Mouse (Mus musculus): Measurements from ENCODE around the gene Macrod2. TPM values are rescaled to one million over a fixed set of nuclear protein-coding genes. Genes with fewer than 3 reads are reported as not detected.

Gene Macrod2
- total RNA-seq, 1 experiment from 2014 or later = 7.5 TPM

DNA sequence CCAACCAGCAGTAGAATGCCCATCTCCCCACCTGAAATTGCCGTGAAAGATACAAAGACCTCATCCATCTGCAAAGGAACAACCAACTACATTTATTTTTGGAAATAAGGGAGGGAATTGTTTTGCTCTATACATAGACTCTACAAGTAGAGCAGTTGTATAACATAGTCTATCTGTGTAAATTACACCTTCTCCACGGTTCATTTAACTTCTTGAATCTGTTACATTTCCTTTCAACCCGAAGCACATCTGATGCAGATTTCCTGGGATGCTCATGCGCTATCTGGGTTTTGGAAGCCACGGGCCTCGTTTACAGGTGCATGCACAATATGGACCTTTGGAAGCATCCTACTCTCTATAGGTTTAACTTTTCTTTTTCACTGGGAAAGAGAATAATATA is 175.8 kb downstream of the Macrod2 start:
- DNase-seq = no peak

DNA sequence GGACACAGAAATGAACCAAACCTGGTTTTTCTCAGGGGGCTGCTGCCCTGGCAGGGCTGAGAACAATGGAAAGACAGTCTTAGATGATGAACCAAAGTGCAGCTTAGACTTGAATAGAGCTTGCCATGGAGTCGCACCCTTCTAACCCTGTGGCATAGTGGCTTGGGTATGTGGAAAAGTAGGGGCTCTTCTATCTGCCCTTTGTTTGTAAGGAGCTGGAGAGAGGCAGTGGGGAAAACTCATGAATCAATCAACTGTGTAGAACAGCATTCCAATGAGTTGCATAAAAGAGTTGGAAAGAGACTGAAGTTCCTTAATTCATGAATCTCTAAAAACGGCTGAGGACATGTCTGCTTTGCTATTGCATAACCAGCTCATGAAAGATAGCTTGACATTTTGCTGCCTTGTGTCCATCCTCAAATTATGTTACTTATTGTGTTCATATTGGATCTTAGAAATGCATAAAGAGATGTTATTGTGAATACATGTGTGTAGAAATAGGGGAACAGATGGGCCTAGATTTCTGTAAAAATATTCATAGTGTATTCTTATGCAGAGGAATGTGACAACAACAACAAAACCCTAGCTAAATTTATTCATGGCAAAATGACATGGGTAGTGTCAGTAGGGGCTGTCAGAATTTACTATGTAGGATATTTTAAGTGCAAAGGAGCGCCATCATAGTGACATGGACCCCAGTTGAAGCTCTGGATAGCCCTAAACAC is 197.6 kb downstream of the Macrod2 start:
- no peak for DNase-seq

DNA sequence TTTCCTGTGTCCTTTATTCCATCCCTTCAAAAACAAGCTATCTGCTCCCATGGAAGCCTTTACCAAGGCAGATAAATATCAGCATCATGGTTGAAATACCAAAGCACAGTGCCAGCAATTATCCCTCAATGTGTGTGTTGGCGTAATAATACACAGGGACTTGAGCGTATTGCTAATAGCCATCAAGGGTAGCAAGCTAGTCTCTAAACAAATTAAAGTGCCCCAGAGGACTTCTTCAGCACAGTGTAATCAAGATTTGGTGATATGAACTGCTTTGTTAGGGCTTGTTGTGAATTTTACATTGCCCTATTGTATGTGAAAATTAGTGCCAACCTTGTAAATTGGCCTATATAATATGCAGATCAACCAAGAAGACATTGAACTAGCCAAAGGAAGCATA is 201.8 kb downstream of the Macrod2 start:
- DNase-seq = no peak

DNA sequence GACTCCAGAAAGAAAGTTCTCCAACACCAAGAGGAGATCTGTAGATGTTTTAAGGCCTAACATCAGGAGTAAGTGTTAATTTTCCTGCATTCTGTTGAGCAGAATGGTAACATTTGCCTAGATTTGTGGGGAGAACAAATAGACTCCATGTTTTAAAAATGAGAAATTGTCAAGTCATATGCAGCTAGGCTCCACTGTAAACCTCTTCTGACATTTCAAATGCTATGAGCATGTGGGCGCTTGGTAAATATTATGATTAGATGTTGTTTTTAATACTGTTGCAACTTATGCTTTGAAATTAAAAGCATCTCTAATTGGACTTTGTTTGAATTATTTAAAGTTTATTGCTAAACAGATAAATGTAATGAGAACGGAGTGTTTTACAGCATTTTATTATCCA is 220.3 kb downstream of the Macrod2 start:
- no peak for DNase-seq

DNA sequence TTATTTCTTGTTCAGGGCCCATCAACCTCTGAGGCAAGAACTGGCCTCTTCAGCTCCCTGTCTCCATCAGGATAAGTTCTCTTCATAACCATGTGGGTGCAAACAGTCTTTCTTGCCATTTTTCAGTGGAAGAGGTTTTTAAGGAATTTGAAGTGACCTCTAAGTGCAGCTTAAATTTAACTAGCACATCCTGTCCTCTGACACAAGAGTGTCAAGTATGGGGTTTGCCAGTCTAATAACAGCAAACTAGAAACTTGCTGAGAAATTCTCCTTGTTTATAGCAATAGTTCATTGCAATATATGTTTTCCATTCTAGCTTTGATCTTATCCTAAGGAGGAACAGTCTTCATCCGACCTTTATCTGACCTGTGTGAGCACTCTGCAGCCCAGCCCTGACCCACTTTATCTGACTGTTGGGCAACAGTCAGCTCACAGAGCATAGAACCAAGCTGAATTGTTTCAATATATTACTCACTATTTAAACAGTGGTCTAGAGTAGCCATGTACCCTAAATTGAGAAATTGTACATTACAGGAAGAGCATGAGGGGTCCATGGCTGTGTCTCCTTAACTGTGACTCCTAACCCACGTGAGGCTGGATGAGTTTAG is 226.7 kb downstream of the Macrod2 start:
- DNase-seq = no peak

DNA sequence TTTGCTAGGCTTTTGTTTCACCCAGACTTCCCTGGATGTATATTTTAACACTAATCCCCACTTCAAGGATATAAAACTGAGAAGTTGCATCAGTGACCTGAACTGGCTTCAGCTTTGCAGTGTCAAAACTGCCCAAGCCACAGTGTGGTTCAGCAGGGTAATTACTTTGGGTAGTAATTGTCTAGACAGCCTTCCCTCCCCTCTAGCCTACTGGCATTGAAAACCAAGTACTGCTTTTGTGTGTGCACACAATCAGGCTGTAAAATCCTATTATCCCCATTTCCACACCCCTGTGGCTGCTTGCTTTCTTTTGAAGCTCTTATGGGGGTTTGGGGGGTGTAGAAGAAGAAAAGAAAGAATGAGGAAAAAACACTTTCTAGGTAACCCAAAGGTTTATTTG is 258.4 kb downstream of the Macrod2 start:
- DNase-seq = no peak

DNA sequence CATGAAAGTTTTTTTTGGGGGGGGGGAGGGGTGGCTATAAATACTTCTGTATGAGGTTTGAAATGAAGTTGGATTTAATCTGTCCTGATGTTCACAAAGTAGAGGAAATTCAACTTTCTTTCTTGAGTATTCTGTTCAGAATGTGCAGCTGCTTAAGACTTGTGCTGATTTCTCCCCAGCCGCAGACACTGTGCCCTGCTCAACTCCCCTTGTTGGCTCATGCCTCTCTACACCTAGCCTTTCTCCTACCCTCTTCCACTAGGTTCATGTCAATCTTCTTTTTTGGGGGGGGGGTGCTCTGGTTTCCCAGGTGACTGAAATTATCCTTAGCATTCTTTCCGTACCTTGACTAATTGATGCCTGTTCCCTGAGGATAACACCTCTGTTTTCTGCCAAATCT is 258.9 kb downstream of the Macrod2 start:
- no peak for DNase-seq

DNA sequence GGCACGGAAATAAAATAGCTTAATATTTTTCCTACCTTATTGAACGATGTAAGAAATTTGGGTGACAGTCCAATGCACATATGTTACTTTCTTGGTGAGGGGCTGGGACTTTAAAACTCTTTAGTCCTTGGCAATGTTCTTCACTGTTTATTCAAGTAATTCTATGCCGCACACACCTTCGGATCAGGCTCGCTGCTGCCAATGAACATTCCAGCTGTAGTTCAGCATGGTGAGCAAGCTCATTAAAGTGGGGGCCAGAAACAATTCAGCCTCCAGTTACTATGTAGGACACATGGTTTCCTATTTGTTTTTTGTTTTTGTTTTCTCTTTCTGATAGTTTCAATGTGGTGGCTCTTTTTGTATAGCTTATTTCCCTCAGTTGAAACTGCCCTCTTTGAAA is 267.6 kb downstream of the Macrod2 start:
- DNase-seq = no peak

- DNase-seq = no peak
Observed at GRCm38 (mm10) chr2:140664381-140664780, 269.3 kb downstream of the Macrod2 start.

GRCm38 (mm10) chr2:140666846-140667245 is 271.7 kb downstream of the Macrod2 start:
- no peak for DNase-seq

- DNase-seq = no peak
Observed at GRCm38 (mm10) chr2:140667261-140668047, 272.3 kb downstream of the Macrod2 start.

GRCm38 (mm10) chr2:140668311-140668710 is 273.2 kb downstream of the Macrod2 start:
- DNase-seq = peak; percentile 75

GRCm38 (mm10) chr2:140669081-140669480 is 274.0 kb downstream of the Macrod2 start:
- no peak for DNase-seq

- DNase-seq = no peak
Observed at GRCm38 (mm10) chr2:140669786-140670185, 274.7 kb downstream of the Macrod2 start.

DNA sequence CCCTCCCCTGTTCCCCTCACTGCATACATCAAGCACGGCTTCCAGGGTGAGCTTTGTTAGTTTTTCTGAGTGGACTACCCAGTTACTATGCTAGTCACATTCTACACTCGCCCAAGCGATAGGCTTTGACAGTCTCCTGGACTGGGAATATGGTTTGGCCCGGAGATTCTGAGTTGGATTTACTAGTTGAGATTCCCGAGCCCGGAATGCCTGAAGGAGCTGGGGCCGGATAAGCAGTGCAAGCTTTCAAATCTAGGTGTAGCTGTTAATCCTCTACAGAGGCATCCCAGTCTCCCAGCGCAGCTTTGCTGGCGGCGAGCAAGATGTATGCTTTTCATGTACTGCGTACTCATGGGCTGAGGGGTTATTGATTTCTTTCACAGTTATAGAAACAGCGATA is 275.3 kb downstream of the Macrod2 start:
- DNase-seq = peak; percentile 16

DNA sequence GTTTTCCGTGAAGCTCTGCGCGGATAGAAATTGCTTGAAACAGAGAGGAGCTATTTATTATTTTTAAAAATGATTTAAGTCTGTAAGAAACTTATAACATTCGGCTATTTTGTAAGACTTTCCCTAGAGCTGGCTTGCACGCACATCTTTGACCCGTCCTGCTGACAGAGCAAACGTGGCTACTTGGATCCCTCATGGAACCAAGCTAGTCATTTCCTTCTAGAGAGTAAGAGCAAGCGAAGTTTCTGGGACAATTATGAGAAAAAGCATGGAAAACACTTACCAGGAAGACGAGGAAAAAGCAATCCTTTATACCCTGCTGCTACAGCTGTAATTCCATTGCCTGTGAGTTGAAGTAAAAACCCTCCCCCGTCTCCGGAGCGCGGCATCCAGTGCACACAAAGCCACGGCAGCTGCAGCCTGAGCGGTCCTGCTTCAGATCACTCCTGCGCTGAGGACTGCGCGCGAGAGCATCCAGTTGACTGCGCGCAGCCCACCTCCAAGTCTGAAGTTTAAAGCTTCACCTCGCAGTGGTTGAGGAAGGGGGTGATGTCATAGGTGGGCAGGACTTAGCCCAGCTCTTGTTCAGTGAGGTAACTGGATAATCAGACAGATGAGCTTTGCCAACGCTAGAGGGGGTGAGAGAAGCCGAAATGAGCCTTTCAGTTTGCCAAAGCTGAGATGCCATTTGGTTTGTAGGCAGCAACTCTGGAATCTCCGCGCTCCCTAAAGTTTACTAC is 276.0 kb downstream of the Macrod2 start, which contains the start of gene Flrt3:
Gene Flrt3 (minus strand): TSS at position 507 of the 740 bp plus-strand sequence.
- DNase-seq = peak; percentile 89

GRCm38 (mm10) chr2:140673466-140673865 is 278.4 kb downstream of the Macrod2 start:
- DNase-seq = no peak

- DNase-seq = no peak
Observed at GRCm38 (mm10) chr2:140676728-140677127, 281.6 kb downstream of the Macrod2 start.

DNA sequence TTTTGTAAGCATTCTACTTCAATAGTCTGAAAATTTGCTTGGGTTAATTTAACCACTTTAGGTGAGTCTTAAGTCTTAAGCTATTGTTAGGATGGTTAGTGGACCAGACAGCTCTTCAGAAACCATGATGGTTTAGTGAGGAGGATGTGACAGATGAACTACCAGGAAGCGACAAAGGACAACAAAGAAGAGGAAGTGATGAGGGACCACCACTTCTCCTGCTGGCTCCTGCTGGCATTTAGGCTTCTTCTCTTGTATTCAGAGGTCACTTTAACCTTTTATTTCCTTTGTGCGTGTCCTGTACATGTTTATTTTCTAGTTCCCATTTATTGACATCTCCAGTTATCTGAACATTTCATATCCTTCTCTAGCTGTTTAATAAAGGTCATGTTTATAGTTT is 295.8 kb downstream of the Macrod2 start:
- DNase-seq = no peak

DNA sequence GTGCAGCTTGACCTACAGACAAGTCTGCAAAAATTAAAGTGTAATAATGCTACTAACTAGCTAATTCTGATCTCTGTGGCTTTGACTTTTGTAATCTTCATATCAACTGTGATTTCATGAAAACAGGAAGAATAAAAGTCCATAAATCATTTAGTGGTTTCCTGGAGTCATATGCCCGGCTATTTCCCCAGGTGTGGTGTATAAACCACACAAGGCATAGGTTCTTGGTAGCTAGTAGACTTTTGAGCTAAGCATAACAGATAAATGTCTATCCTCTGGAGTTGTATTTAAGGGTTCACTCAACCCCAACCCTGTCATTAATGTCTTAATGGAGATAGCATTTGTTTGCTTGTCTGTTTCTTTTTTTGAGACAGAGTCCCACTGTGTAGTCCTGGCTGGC is 296.3 kb downstream of the Macrod2 start:
- DNase-seq = no peak

DNA sequence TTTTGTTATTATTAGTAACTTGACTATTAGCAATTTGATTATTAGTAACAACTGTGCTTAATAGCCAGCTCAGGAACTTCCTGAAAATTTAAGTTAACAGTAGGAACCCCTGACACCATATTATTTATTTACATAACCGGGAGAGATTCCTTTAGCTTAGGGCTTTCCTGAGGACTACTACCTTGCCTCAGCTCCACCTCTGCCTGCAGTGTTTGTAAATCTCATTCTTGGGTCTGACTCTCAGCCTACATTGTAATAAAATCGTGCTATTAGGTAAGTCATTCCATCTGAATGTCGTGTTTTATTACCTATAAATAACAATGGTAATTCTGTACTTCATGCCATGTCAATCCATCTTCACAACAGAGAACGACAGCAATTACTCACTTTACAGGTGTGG is 297.4 kb downstream of the Macrod2 start:
- DNase-seq = no peak

DNA sequence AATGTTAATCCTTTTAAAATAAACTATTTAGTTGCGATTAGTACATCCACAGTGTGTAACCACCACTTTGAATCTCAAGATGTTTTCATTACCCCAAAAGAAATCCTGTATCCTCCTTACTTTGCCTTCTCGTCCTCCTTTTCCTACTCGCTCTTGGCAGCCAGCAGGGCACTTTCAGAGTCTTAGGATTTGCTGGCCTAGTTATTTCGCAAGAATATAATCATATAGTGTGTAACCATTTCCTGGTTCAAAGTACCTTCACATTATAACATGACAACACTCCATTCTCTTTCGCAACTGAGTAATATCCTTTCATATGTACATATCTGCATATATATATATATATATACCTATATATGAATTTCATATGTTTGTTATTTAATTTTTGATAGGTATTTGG is 298.7 kb downstream of the Macrod2 start:
- no peak for DNase-seq

DNA sequence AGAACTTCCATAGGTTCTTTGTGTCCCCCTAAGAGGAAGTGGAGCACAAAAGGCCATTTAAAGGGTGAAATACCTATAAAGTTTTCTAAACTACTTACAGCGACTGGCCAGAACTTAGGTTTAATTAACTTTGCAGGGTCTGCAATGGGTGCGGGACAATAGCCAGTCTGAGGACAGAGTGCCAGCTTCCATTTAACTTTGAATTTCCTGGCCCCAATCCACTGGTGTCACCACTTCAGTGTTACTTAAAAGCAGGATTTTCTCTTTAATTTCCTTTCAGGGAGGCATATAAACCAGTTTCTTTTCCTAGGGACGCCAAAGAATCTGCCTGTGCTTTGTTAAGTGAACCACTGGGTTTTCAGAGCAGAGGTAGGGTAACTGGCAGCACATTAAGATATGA is 303.5 kb downstream of the Macrod2 start:
- DNase-seq = no peak

Data from adrenal gland, postnatal 14 days (tissue).